Mouse (Mus musculus) bone marrow, adult 2 months (tissue): ENCODE measurements around the gene Vars.
"Not testable (repeated sequence)": the region's sequence is repeated elsewhere in the genome, so short reads cannot be mapped to it uniquely, and the experiment has no call there.

Source experiments
- CTCF ChIP-seq: fragments of 200-500 bp; IDR thresholded peaks from 2 replicates; pipeline ENCODE4 v1.5.1; 2011; ENCODE audit warnings: low read length, control low read depth; ENCODE audit not compliant: control insufficient read depth, insufficient read depth
- POLR2A ChIP-seq: fragments of 200-500 bp; IDR thresholded peaks from 2 replicates; pipeline ENCODE4 v1.6.1; 2011; ENCODE audit warnings: low read depth, mild to moderate bottlenecking, control low read depth, low read length, borderline replicate concordance; ENCODE audit not compliant: control insufficient read depth

GRCm38 (mm10) chr17:35033703-35034102 is 32.9 kb downstream of the Vars start:
- not testable (repeated sequence) for TF ChIP-seq POLR2A, CTCF
